Mouse (Mus musculus) stomach, postnatal 0 days (tissue): ENCODE results near the gene Trnt1.

Experiments used
- CTCF ChIP-seq: IDR thresholded peaks from 2 replicates; pipeline ENCODE4 v1.5.1; 2016; ENCODE audit warnings: antibody characterized with exemption, low read depth, mild to moderate bottlenecking, moderate library complexity
- EP300 ChIP-seq: optimal IDR thresholded peaks from 2 replicates; pipeline ENCODE3; 2016; ENCODE audit warnings: antibody characterized with exemption

DNA sequence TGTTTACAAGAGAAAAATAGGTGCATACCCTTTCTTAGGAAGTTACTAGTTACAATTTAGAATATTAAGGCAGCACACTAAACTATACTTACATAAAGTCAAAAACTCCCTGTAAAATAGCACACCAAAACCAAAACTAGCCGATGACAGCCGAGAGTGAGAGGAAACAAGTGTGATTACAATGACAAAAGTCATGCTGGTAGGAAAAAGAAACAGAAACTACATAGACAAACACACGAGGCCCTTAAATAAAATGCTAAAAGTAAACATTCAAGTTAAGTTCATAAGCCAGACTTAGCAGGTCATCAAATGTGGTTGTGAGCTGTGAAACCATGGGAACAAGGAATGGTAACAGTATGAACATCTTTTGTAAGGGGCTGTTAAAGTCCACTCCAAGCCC lies 18.2 kb downstream of the Trnt1 start:
- no peak for TF ChIP-seq CTCF
- TF ChIP-seq EP300: no peak
